Mouse (Mus musculus): ENCODE measurements around the gene Tbc1d10c. TPM values are rescaled to one million over a fixed set of nuclear protein-coding genes. Genes with fewer than 3 reads are reported as not detected.

The Tbc1d10c gene
- 1 to 10 TPM; 1.6 to 1.8 TPM for total RNA-seq (2021)
- long read RNA-seq, experiment 1, partial matches to known transcripts, result 0 of 5 reads
- long read RNA-seq, experiment 1, other reads (novel, unspliced or antisense), result 3 of 5 reads
- long read RNA-seq, experiment 2, partial matches to known transcripts, result 0 of 1 reads
- long read RNA-seq, experiment 2, other reads (novel, unspliced or antisense), result 0 of 1 reads

- no peak for DNase-seq (ENCODE audit: low spot score in 2 of 2)
- intact Hi-C loops (cut with DNase I), result no loop called here
Measured at GRCm38 (mm10) chr19:4190831-4191334, at the start of gene Tbc1d10c. Tbc1d10c (minus strand) TSS chr19:4191284.

GRCm38 (mm10) chr19:4240247-4240668 lies 49.2 kb upstream of the Tbc1d10c start:
- intact Hi-C loops (cut with DNase I), result no loop called here
- no peak for DNase-seq (ENCODE audit: low spot score in 2 of 2)

GRCm38 (mm10) chr19:4234548-4234947 lies 43.5 kb upstream of the Tbc1d10c start:
- intact Hi-C loops (cut with DNase I), result no loop called here
- no peak for DNase-seq (ENCODE audit: low spot score in 2 of 2)

GRCm38 (mm10) chr19:4232651-4233050 lies 41.6 kb upstream of the Tbc1d10c start:
- intact Hi-C loops (cut with DNase I), result no loop called here
- DNase-seq (ENCODE audit: low spot score in 2 of 2), result no peak

- peak; percentile 53 to 77 for DNase-seq (ENCODE audit: low spot score in 2 of 2)
- intact Hi-C loops (cut with DNase I), result no loop called here
Measured at GRCm38 (mm10) chr19:4232186-4232572, 41.1 kb upstream of the Tbc1d10c start.

- intact Hi-C loops (cut with DNase I), result no loop called here
- DNase-seq (ENCODE audit: low spot score in 2 of 2), result peak; percentile 98 to 99
Measured at GRCm38 (mm10) chr19:4231253-4232185, 40.4 kb upstream of the Tbc1d10c start, which contains the start of gene Pold4. Pold4 (plus strand) TSS chr19:4231899.

- no peak for DNase-seq (ENCODE audit: low spot score in 2 of 2)
- intact Hi-C loops (cut with DNase I), result no loop called here
Measured at GRCm38 (mm10) chr19:4230415-4230814, 39.3 kb upstream of the Tbc1d10c start.

- intact Hi-C loops (cut with DNase I), result loop anchor here (2.0 to 5.0 kb wide), 4 partner anchors 23 to 212 kb away; partner anchors contain the start of gene Pitpnm1
- DNase-seq (ENCODE audit: low spot score in 2 of 2), result no peak
Measured at GRCm38 (mm10) chr19:4229451-4230076, 38.5 kb upstream of the Tbc1d10c start.

- intact Hi-C loops (cut with DNase I), result loop anchor here (2.0 to 5.0 kb wide), 4 partner anchors 22 to 212 kb away; partner anchors contain the start of gene Pitpnm1
Measured at GRCm38 (mm10) chr19:4228891-4229290, 37.8 kb upstream of the Tbc1d10c start.

GRCm38 (mm10) chr19:4227894-4228678 lies 37.0 kb upstream of the Tbc1d10c start:
- intact Hi-C loops (cut with DNase I), result loop anchor here (2.0 to 5.0 kb wide), 4 partner anchors 21 to 211 kb away; partner anchors contain the start of gene Pitpnm1
- peak; percentile 75 to 81 for DNase-seq (ENCODE audit: low spot score in 2 of 2)

More at GRCm38 (mm10) chr19:4228891-4229290, 37.8 kb upstream of the Tbc1d10c start:
- no peak for DNase-seq (ENCODE audit: low spot score in 2 of 2)

- intact Hi-C loops (cut with DNase I), result loop anchor here (5.0 kb wide), 2 partner anchors 55 to 210 kb away; no protein-coding TSS in a partner anchor
- no peak for DNase-seq (ENCODE audit: low spot score in 2 of 2)
Measured at GRCm38 (mm10) chr19:4227446-4227845, 36.4 kb upstream of the Tbc1d10c start.

- no peak for DNase-seq (ENCODE audit: low spot score in 2 of 2)
- intact Hi-C loops (cut with DNase I), result loop anchor here (5.0 kb wide), 2 partner anchors 54 to 209 kb away; no protein-coding TSS in a partner anchor
Measured at GRCm38 (mm10) chr19:4226779-4227178, 35.7 kb upstream of the Tbc1d10c start.

GRCm38 (mm10) chr19:4222165-4222564 lies 31.1 kb upstream of the Tbc1d10c start:
- DNase-seq (ENCODE audit: low spot score in 2 of 2), result no peak
- intact Hi-C loops (cut with DNase I), result no loop called here

GRCm38 (mm10) chr19:4220957-4221743 lies 30.1 kb upstream of the Tbc1d10c start:
- intact Hi-C loops (cut with DNase I), result no loop called here
- DNase-seq (ENCODE audit: low spot score in 2 of 2), result no peak

GRCm38 (mm10) chr19:4220416-4220815 lies 29.3 kb upstream of the Tbc1d10c start:
- intact Hi-C loops (cut with DNase I), result no loop called here
- no peak for DNase-seq (ENCODE audit: low spot score in 2 of 2)

- intact Hi-C loops (cut with DNase I), result no loop called here
- DNase-seq (ENCODE audit: low spot score in 2 of 2), result no peak
Measured at GRCm38 (mm10) chr19:4219943-4220342, 28.9 kb upstream of the Tbc1d10c start.

- DNase-seq (ENCODE audit: low spot score in 2 of 2), result no peak
- intact Hi-C loops (cut with DNase I), result no loop called here
Measured at GRCm38 (mm10) chr19:4218784-4219183, 27.7 kb upstream of the Tbc1d10c start.

- no peak for DNase-seq (ENCODE audit: low spot score in 2 of 2)
- intact Hi-C loops (cut with DNase I), result no loop called here
Measured at GRCm38 (mm10) chr19:4218293-4218692, 27.2 kb upstream of the Tbc1d10c start.
